Mouse (Mus musculus) megakaryocyte, embryonic 14.5 days (primary cell): Measurements from ENCODE around the gene Arf1.

ENCODE experiments used
- FLI1 ChIP-seq: IDR thresholded peaks from 2 replicates; pipeline ENCODE4 v1.6.1; 2012; ENCODE audit warnings: low read length, inconsistent platforms, mixed read lengths
- GATA1 ChIP-seq: IDR thresholded peaks from 3 replicates; pipeline ENCODE4 v1.6.1; 2012; ENCODE audit warnings: mixed read lengths, low read length, inconsistent platforms, borderline replicate concordance

- TF ChIP-seq GATA1 (no peak), FLI1 (no peak)
These were observed 31.8 kb downstream of the Arf1 start for GRCm38 (mm10) chr11:59196230-59196629.
